Mouse (Mus musculus): ENCODE measurements at regions not wholly inside any gene's neighbourhood (a gene's known extent, or its start where the extent isn't known, plus 50 kb on each side); places are given as distances from the start of the nearest gene placed in this dataset.

DNA sequence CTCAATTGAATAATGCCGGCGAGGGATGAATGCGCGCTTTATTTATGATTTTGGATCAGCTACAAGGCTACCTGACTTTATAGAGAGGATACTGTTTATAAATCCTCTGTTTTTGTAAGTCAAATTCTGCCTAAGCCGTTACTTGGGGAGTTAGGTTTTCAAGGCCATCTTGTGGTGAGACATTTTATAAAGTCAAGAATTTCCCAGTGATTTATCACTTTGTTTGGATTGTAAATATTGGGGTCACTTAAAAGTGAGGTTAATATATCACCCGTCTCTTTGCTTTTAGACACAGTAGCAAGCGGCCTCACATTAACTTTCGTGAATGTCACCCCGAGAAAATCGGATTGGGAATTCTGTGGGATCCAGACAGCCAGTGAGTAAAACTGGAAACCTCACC is 84.9 kb upstream of the Map4k3 start:
- no peak for TF ChIP-seq CTCF (IDR thresholded peaks at IDR 0.05; ENCODE audit: low read depth, low read length)
- TF ChIP-seq POLR2A (IDR thresholded peaks at IDR 0.05; ENCODE audit: extremely low read depth, insufficient read depth, low read length): no peak

All from liver, adult 2 months (tissue).